Mouse (Mus musculus): ENCODE results near the gene Sema4a. TPM values are rescaled to one million over a fixed set of nuclear protein-coding genes. Genes with fewer than 3 reads are reported as not detected.

Sema4a gene
- polyA plus RNA-seq, 1 experiment from 2014 or later, result 5.3 TPM

DNA sequence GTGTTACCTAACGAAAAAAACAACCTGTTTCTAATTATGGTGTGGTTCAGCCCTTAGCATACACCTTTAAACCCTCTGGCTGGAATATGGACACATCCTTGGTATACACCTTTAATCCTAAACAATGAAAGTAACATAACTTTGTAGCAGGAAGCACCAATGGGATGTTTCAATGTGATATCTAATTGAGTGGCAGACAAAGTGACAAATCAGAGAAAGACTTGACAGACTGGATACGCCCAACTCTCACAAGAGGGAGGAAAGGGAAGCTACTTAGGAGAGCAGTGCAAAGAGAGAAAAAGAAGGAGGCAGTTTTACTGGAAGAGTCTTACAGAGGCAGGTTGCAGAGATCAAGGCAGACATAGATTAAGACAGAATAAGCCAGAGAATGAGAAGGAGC is 8.5 kb upstream of the Sema4a start:
- Histone ChIP-seq H3K9ac (no peak overlapping the region), H3K4me3 (no peak overlapping the region), H3K9me3 (no peaks in the 10 kb centered on the region), H3K27ac (no peak overlapping the region), H3K36me3 (no peaks in the 10 kb centered on the region), H3K27me3 (no peaks in the 10 kb centered on the region), H3K4me2 (no peak overlapping the region), H3K4me1 (no peaks in the 10 kb centered on the region)
- ATAC-seq (ENCODE audit: borderline replicate concordance, extremely low read depth, low FRiP score, low TSS enrichment), result no peak
- WGBS, result 77% methylated on average over 2 of the region's 2 CpGs

DNA sequence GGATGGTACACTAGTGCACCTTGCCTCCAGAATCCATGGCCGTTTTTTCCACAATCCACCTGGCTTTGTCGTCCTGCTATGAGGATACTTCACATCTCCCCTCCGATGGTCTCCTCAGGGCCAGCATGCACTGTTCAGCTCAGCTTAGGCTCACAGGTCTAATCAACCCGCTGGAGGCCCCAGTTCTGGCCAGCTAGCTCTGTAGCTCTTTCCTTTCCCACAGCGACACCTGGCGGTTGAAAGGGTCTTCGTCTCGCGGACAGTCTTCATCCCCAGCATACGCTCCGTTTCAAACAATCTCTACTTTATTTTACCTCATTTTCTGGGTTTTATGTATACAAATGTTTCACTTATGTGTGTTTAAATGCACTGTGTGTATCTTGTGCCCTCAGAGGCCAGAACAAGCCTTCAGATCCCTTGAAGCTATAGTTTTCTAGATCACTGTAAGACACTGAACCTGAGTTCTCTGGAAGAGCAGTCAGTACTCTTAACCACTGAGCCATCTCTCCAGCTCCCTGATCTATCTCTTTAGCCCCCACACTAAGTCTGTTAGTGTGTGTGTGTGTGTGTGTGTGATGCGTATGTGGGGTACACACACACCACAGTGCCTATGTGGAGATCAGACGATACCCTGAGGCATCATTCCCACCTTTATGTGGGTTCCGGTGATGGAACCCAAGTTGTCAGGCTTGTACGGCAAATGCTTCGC is 6.3 kb upstream of the Sema4a start:
- WGBS, result 30% methylated on average over 16 of the region's 16 CpGs
- no peak overlapping the region for H3K4me3 ChIP-seq
- H3K4me1 ChIP-seq, result no peaks in the 10 kb centered on the region
- no peak overlapping the region for H3K27ac ChIP-seq
- peak; percentile 79 for ATAC-seq (ENCODE audit: borderline replicate concordance, extremely low read depth, low FRiP score, low TSS enrichment)
- no peaks in the 10 kb centered on the region for H3K27me3 ChIP-seq
- no peak overlapping the region for H3K9ac ChIP-seq
- no peaks in the 10 kb centered on the region for H3K36me3 ChIP-seq
- no peaks in the 10 kb centered on the region for H3K9me3 ChIP-seq
- no peak overlapping the region for H3K4me2 ChIP-seq

DNA sequence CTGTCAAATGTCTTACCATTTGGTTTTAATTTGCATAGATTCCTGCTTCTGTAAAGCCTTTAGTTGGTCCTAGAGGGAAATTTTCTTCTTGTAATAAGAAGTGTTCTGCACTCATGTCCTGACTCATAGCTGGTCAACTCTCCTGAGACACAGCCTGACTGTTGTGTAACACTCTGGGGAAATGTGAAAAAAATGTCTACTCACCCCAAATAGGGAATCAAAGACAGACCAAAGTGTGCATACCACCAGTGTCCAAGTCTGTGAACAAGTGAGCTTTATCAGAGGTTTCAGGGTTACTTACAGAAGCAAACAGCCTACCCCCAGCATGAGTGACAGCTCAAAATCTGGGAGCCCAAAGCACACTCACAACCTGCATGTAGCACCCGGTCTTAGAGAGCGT is 4.1 kb upstream of the Sema4a start:
- peaks cover 11% of the 10 kb centered on the region for H3K4me1 ChIP-seq
- WGBS, result 70% methylated on average over 2 of the region's 2 CpGs
- H3K4me3 ChIP-seq, result no peak overlapping the region
- H3K4me2 ChIP-seq, result no peak overlapping the region
- peaks cover 7% of the 10 kb centered on the region; the same call in 1 of the 2 replicates for H3K27me3 ChIP-seq
- H3K36me3 ChIP-seq, result no peaks in the 10 kb centered on the region
- H3K9me3 ChIP-seq, result no peaks in the 10 kb centered on the region
- H3K27ac ChIP-seq, result no peak overlapping the region
- no peak for ATAC-seq (ENCODE audit: borderline replicate concordance, extremely low read depth, low FRiP score, low TSS enrichment)
- H3K9ac ChIP-seq, result no peak overlapping the region

DNA sequence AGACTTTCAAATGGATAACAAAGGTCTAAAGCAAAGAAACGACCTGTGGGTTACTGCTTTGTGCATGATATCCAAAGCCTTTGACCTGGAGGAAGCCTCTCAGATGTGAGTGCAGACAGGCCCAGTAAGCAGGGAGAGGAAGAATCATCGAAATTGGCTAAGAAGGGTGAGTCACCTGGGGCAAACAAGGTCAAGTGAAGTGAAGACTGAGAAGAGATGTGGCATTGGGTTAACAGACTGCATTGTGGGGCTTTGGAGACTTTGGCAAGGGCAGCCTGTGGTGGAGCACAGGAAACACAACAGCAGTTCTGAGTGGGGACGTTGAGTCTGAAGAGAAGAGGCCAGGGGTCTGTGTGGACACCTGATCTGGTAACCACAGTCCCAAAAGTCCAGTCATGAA is 3.4 kb upstream of the Sema4a start:
- Histone ChIP-seq H3K27ac (no peak overlapping the region), H3K4me3 (no peak overlapping the region), H3K4me1 (peaks cover 11% of the 10 kb centered on the region), H3K4me2 (no peak overlapping the region), H3K36me3 (no peaks in the 10 kb centered on the region), H3K9ac (no peak overlapping the region), H3K9me3 (no peaks in the 10 kb centered on the region), H3K27me3 (peaks cover 9% of the 10 kb centered on the region; the same call in 1 of the 2 replicates)
- 48% methylated on average over 3 of the region's 3 CpGs for WGBS
- no peak for ATAC-seq (ENCODE audit: borderline replicate concordance, extremely low read depth, low FRiP score, low TSS enrichment)

DNA sequence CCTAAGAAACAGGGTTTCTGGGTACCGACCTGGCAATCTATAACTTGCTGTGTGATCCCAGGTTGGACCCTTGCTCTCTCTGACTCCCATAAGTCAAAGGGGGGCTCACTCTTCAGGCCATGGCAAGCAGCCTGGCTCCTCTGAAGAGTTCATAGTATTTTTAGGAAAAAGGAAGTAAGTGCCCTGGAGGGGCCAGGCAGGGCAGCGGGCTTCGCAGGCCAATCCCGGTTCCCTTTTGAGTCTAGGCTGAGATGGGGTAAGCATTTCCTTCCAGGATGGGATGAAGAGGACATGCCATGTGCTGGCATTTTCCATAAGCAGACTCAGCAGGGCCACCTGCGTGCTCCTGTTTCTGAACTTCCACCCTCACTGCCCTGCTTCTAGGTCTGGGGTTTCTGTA is 953 bp downstream of the Sema4a start:
- Histone ChIP-seq H3K27me3 (peaks cover 16% of the 10 kb centered on the region), H3K36me3 (no peaks in the 10 kb centered on the region), H3K27ac (no peak overlapping the region), H3K9me3 (no peaks in the 10 kb centered on the region), H3K9ac (no peak overlapping the region), H3K4me3 (no peak overlapping the region), H3K4me1 (peaks cover 20% of the 10 kb centered on the region), H3K4me2 (no peak overlapping the region)
- 70% methylated on average over 5 of the region's 5 CpGs for WGBS
- ATAC-seq (ENCODE audit: borderline replicate concordance, extremely low read depth, low FRiP score, low TSS enrichment), result no peak

DNA sequence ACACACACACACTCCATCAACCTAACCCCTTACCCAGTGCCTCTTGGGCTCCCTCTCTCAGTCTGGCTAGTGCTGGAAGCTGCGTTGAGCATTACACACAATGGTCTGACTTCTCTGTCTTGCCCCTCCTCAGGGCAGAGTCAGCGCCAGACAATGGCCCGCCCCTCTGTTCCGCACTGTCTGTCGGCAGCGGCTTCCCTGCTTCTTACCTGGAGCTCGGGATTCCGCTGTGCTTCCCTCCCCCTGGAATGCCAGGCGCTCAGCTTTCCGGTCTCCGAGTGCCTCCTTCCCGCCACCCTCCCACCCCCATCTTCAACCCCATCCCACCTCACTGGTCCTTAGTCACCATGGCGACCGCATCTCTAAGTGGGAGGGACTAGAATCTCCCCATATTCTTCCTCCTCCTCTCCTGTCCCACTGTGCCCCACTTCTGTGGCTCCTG is 2.2 kb downstream of the Sema4a start:
- Histone ChIP-seq H3K4me1 (peaks cover 20% of the 10 kb centered on the region), H3K9me3 (no peaks in the 10 kb centered on the region), H3K36me3 (no peaks in the 10 kb centered on the region), H3K27ac (no peak overlapping the region), H3K9ac (no peak overlapping the region), H3K4me3 (no peak overlapping the region), H3K27me3 (peaks cover 16% of the 10 kb centered on the region), H3K4me2 (peak overlapping the region; percentile 24; the same call in 1 of the 2 replicates)
- no peak for ATAC-seq (ENCODE audit: borderline replicate concordance, extremely low read depth, low FRiP score, low TSS enrichment)
- 3% methylated on average over 14 of the region's 14 CpGs for WGBS

DNA sequence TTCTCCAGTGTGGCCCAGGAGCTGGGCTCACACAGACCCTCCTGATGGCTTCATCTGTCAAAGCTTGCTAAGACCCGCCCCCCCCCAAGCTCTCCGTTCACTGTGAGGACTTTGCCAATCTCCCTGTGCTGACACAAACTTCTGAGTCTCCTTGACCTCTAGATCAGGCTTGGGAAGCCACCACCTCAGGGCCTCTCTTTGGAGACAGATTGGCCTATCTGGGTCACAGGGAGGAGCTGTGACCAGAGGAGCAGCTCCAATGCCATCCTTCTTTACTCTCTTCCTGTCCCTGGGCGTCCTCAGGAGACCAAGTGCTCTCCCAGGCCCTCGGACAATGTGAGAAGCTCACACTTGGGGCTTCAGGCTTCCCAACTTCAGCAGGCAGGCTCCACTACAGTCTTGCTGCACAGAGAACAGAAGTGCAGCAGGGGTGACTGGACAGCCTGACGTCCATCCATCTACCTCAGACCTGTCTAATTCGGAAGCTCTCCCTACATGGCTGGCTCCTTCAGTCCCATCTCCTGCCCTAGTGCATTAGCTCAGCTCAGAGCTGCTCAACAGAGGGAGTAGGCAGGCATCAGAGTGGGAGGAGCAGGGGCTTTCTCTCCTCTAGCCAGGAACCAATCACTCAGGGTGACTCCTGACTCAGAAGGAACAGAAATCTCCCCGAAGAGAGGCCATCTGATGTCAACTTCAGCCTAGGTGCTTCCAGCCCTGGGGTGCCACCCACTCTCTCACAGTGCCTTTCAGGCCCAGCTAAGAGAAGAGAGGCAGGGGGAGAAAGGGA is 4.0 kb downstream of the Sema4a start:
- Histone ChIP-seq H3K27me3 (peaks cover 16% of the 10 kb centered on the region), H3K9ac (no peak overlapping the region), H3K4me3 (no peak overlapping the region), H3K9me3 (no peaks in the 10 kb centered on the region), H3K4me2 (no peak overlapping the region), H3K4me1 (peaks cover 20% of the 10 kb centered on the region), H3K27ac (no peak overlapping the region), H3K36me3 (no peaks in the 10 kb centered on the region)
- WGBS, result 52% methylated on average over 7 of the region's 7 CpGs
- ATAC-seq (ENCODE audit: borderline replicate concordance, extremely low read depth, low FRiP score, low TSS enrichment), result no peak

DNA sequence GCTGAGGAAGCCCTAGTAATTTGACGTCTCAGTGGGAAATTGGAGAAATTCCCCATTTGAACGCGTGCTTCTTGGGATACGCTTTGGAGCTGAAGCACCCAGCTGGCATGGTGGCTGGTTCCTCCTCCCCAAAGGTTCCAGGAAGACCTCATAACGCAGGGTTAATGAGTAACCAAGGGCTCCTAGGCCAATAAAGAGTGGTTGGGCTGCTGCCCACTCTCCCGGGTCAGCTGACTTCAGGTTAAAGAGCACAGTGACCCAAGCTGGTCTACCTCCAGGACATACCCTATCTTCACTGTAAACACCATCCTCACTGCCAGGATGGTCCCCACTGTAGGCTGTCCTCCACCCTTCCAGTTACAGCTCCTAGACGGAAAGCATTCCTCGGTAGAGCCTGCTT is 4.7 kb downstream of the Sema4a start:
- no peaks in the 10 kb centered on the region for H3K9me3 ChIP-seq
- ATAC-seq (ENCODE audit: borderline replicate concordance, extremely low read depth, low FRiP score, low TSS enrichment), result no peak
- H3K4me1 ChIP-seq, result peaks cover 16% of the 10 kb centered on the region
- 75% methylated on average over 8 of the region's 8 CpGs for WGBS
- H3K27me3 ChIP-seq, result peaks cover 16% of the 10 kb centered on the region
- no peak overlapping the region for H3K4me3 ChIP-seq
- H3K4me2 ChIP-seq, result no peak overlapping the region
- H3K36me3 ChIP-seq, result no peaks in the 10 kb centered on the region
- H3K9ac ChIP-seq, result no peak overlapping the region
- no peak overlapping the region for H3K27ac ChIP-seq

DNA sequence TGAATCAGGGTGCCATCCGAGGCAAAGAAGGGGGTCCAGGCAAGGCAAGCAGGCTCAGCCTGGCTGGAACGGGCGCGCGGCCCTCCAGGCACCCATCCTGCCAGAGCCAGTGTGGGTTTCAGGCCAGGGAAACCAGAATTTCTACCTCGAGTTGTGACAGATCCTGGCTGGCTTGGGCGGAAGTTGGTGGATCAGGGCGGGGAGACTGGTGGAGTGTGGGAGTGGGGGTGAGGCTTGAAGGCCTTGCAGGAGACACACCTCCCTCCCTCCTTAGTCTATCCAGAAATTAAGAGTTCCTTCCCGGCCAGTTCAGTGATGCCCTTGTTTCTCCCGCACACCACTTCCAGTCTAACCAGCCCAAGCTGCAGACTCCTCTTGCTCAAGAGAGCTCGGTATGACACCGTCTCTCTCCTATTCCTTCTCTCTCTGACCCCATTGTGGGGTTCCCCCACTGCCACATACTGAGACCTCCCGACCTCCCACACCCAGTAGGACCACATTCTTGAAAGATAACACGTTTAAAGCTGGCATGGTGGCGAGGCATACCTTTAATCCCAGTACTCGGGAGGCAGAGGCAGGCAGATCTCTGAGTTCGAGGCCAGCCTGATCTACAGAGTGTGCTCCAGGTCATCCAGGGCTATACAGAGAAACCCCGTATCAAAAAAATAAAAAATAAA is 5.3 kb downstream of the Sema4a start:
- Histone ChIP-seq H3K27ac (peak overlapping the region; percentile 42; the same call in 1 of the 2 replicates), H3K9me3 (no peaks in the 10 kb centered on the region)
- ATAC-seq (ENCODE audit: borderline replicate concordance, extremely low read depth, low FRiP score, low TSS enrichment), result no peak

DNA sequence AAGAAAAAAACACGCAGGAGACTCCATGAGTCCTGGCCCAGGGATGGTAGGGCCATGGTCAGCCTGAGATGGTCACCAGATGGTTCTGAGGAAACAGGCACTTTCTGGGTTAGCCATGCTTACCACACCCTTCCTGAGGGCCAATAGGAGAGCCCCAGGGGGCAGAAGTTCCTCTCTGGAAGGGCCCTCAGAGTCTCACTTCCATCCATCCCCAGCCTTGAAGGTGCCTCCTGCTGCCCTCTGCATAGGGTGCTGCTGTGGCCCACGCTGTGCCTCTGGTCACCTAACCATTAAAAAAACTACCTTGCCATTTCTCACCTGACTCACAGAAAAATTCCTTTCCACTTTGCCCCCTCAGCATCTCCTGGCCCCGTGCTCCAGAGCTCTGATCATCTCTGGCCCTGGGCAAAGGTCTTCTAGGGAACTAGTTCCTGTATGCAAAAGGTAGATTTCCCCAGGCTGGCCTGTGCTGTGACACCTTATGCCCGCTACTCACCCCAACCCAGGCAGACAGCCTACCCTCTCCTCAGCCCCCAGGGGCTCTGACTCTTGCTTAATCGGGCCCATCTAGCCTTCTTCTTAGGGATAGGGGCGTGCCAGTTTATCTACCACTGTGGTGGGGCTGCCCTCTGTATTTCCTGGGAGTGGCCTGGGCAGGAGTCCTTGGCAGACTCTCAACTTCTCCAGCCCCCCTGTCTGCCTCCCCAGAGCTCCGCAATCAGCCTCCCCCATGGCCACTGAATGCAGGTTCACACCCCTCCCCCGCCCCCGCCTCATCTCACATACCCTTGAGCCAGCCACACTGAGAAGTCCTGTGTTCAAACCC is 6.0 kb downstream of the Sema4a start:
- WGBS, result 43% methylated on average over 9 of the region's 9 CpGs
- Histone ChIP-seq H3K4me2 (no peak overlapping the region), H3K27ac (peak overlapping the region; percentile 42; the same call in 1 of the 2 replicates), H3K4me3 (no peak overlapping the region), H3K36me3 (no peaks in the 10 kb centered on the region), H3K9me3 (no peaks in the 10 kb centered on the region), H3K4me1 (peaks cover 9% of the 10 kb centered on the region), H3K27me3 (peaks cover 7% of the 10 kb centered on the region), H3K9ac (no peak overlapping the region)
- ATAC-seq (ENCODE audit: borderline replicate concordance, extremely low read depth, low FRiP score, low TSS enrichment), result no peak

More for the DNA sequence above, 5.3 kb downstream of the Sema4a start:
- 64% methylated on average over 18 of the region's 18 CpGs for WGBS
- peaks cover 10% of the 10 kb centered on the region for H3K4me1 ChIP-seq
- H3K4me2 ChIP-seq, result no peak overlapping the region
- no peaks in the 10 kb centered on the region for H3K36me3 ChIP-seq
- peaks cover 14% of the 10 kb centered on the region for H3K27me3 ChIP-seq
- H3K9ac ChIP-seq, result no peak overlapping the region
- no peak overlapping the region for H3K4me3 ChIP-seq

DNA sequence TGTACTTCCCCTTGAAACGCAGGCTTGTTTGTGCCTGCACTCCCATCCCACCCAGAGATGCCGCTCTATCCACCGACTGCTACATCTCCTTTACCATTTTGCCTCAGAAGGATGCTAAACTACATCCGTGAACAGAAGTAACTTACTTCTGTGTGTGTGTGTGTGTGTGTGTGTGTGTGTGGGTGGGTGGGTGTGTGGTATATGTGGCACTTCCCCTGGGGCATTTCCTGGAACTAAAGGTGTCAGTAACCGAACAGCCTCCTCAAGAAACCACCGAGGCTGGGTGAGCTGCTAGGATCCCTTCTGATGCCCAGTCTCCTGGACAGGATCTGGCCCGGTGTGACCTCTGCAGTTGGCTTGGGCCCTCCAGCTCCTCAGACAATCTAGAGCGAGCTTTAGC is 7.0 kb downstream of the Sema4a start:
- WGBS, result 68% methylated on average over 8 of the region's 8 CpGs
- Histone ChIP-seq H3K27me3 (peaks cover 4% of the 10 kb centered on the region), H3K9ac (no peak overlapping the region), H3K4me1 (peaks cover 14% of the 10 kb centered on the region), H3K36me3 (no peaks in the 10 kb centered on the region), H3K27ac (no peak overlapping the region), H3K4me2 (no peak overlapping the region), H3K4me3 (no peak overlapping the region), H3K9me3 (no peaks in the 10 kb centered on the region)
- no peak for ATAC-seq (ENCODE audit: borderline replicate concordance, extremely low read depth, low FRiP score, low TSS enrichment)

Data from lung, embryonic 15.5 days (tissue).